Mouse (Mus musculus): ENCODE data around the gene Oard1. TPM values are rescaled to one million over a fixed set of nuclear protein-coding genes. Genes with fewer than 3 reads are reported as not detected.

Oard1 gene
- polyA plus RNA-seq, 1 experiment from 2014 or later, result 33.2 TPM

GRCm38 (mm10) chr17:48376102-48376501 is 33.7 kb upstream of the Oard1 start:
- no peak overlapping the region for H3K4me2 ChIP-seq (ENCODE audit: low read length)
- WGBS, result 100% methylated on average over 1 of the region's 1 CpGs
- no peak for ATAC-seq

GRCm38 (mm10) chr17:48379050-48379449 is 30.8 kb upstream of the Oard1 start:
- no peak overlapping the region for H3K4me3 ChIP-seq (ENCODE audit: low read length)
- no peak overlapping the region for H3K27ac ChIP-seq (ENCODE audit: low read depth, low read length)
- H3K4me1 ChIP-seq (ENCODE audit: control insufficient read depth, insufficient read depth, low read depth, low read length), result no peaks in the 10 kb centered on the region
- H3K4me2 ChIP-seq (ENCODE audit: low read length), result no peak overlapping the region
- H3K27me3 ChIP-seq (replicated peaks; ENCODE audit: control insufficient read depth, insufficient read depth, low read length), result no peaks in the 10 kb centered on the region
- H3K9me3 ChIP-seq (ENCODE audit: control insufficient read depth, low read length), result no peaks in the 10 kb centered on the region
- H3K9ac ChIP-seq (ENCODE audit: low read depth, low read length), result no peak overlapping the region
- H3K36me3 ChIP-seq (ENCODE audit: control insufficient read depth, insufficient read depth, low read length), result no peaks in the 10 kb centered on the region
- ATAC-seq, result no peak

More at GRCm38 (mm10) chr17:48376102-48376501, 33.7 kb upstream of the Oard1 start:
- no peaks in the 10 kb centered on the region for H3K9me3 ChIP-seq (ENCODE audit: control insufficient read depth, low read length)
- H3K4me1 ChIP-seq (ENCODE audit: control insufficient read depth, insufficient read depth, low read depth, low read length), result no peaks in the 10 kb centered on the region
- H3K27me3 ChIP-seq (replicated peaks; ENCODE audit: control insufficient read depth, insufficient read depth, low read length), result no peaks in the 10 kb centered on the region
- H3K36me3 ChIP-seq (ENCODE audit: control insufficient read depth, insufficient read depth, low read length), result no peaks in the 10 kb centered on the region
- H3K4me3 ChIP-seq (ENCODE audit: low read length), result no peak overlapping the region
- no peak overlapping the region for H3K9ac ChIP-seq (ENCODE audit: low read depth, low read length)
- H3K27ac ChIP-seq (ENCODE audit: low read depth, low read length), result no peak overlapping the region

- H3K4me1 ChIP-seq (ENCODE audit: control insufficient read depth, insufficient read depth, low read depth, low read length), result no peaks in the 10 kb centered on the region
- 82% methylated on average over 2 of the region's 2 CpGs for WGBS
- no peak overlapping the region for H3K27ac ChIP-seq (ENCODE audit: low read depth, low read length)
- peaks cover 33% of the 10 kb centered on the region for H3K36me3 ChIP-seq (ENCODE audit: control insufficient read depth, insufficient read depth, low read length)
- no peak overlapping the region for H3K4me2 ChIP-seq (ENCODE audit: low read length)
- H3K9me3 ChIP-seq (ENCODE audit: control insufficient read depth, low read length), result no peaks in the 10 kb centered on the region
- no peaks in the 10 kb centered on the region for H3K27me3 ChIP-seq (replicated peaks; ENCODE audit: control insufficient read depth, insufficient read depth, low read length)
- no peak for ATAC-seq
- H3K9ac ChIP-seq (ENCODE audit: low read depth, low read length), result no peak overlapping the region
- no peak overlapping the region for H3K4me3 ChIP-seq (ENCODE audit: low read length)
Observed at GRCm38 (mm10) chr17:48385786-48386461, 23.9 kb upstream of the Oard1 start.

GRCm38 (mm10) chr17:48388666-48389065 is 21.1 kb upstream of the Oard1 start:
- WGBS, result 93% methylated on average over 2 of the region's 2 CpGs
- ATAC-seq, result no peak
- H3K4me1 ChIP-seq (ENCODE audit: control insufficient read depth, insufficient read depth, low read depth, low read length), result no peaks in the 10 kb centered on the region
- H3K36me3 ChIP-seq (ENCODE audit: control insufficient read depth, insufficient read depth, low read length), result peaks cover 57% of the 10 kb centered on the region
- no peak overlapping the region for H3K27ac ChIP-seq (ENCODE audit: low read depth, low read length)
- H3K27me3 ChIP-seq (replicated peaks; ENCODE audit: control insufficient read depth, insufficient read depth, low read length), result no peaks in the 10 kb centered on the region
- H3K9me3 ChIP-seq (ENCODE audit: control insufficient read depth, low read length), result no peaks in the 10 kb centered on the region
- H3K4me2 ChIP-seq (ENCODE audit: low read length), result no peak overlapping the region
- no peak overlapping the region for H3K9ac ChIP-seq (ENCODE audit: low read depth, low read length)
- H3K4me3 ChIP-seq (ENCODE audit: low read length), result no peak overlapping the region

DNA sequence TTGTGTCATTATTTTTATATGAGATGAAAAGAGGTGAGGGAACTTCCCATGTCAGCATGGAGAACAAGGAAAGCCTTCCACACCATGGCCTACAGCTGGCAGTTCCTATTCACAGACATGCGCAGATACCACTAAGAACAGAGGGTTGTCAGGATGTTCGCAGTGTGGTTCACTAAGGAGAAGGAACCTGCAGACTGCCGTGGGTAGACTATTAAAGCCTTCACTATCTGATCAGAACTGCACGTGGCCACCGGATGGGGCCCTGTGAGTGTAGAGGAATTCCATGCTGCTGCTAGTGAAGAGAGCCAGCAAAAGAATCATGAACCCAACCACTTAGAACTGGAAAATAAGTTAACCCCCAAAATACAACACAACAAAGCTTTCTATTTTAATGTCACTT is 20.4 kb upstream of the Oard1 start:
- no peaks in the 10 kb centered on the region for H3K27me3 ChIP-seq (replicated peaks; ENCODE audit: control insufficient read depth, insufficient read depth, low read length)
- no peak overlapping the region for H3K27ac ChIP-seq (ENCODE audit: low read depth, low read length)
- ATAC-seq, result no peak
- peaks cover 57% of the 10 kb centered on the region for H3K36me3 ChIP-seq (ENCODE audit: control insufficient read depth, insufficient read depth, low read length)
- H3K4me3 ChIP-seq (ENCODE audit: low read length), result no peak overlapping the region
- H3K4me1 ChIP-seq (ENCODE audit: control insufficient read depth, insufficient read depth, low read depth, low read length), result no peaks in the 10 kb centered on the region
- 95% methylated on average over 5 of the region's 5 CpGs for WGBS
- H3K9me3 ChIP-seq (ENCODE audit: control insufficient read depth, low read length), result no peaks in the 10 kb centered on the region
- no peak overlapping the region for H3K4me2 ChIP-seq (ENCODE audit: low read length)
- no peak overlapping the region for H3K9ac ChIP-seq (ENCODE audit: low read depth, low read length)

- Histone ChIP-seq H3K27me3 (replicated peaks; ENCODE audit: control insufficient read depth, insufficient read depth, low read length) (no peaks in the 10 kb centered on the region), H3K4me2 (ENCODE audit: low read length) (no peak overlapping the region), H3K4me1 (ENCODE audit: control insufficient read depth, insufficient read depth, low read depth, low read length) (no peaks in the 10 kb centered on the region), H3K9ac (ENCODE audit: low read depth, low read length) (no peak overlapping the region), H3K9me3 (ENCODE audit: control insufficient read depth, low read length) (no peaks in the 10 kb centered on the region), H3K27ac (ENCODE audit: low read depth, low read length) (no peak overlapping the region), H3K4me3 (ENCODE audit: low read length) (no peak overlapping the region), H3K36me3 (ENCODE audit: control insufficient read depth, insufficient read depth, low read length) (peaks cover 62% of the 10 kb centered on the region)
- ATAC-seq, result no peak
- WGBS, result 90% methylated on average over 5 of the region's 5 CpGs
Observed at GRCm38 (mm10) chr17:48391446-48391845, 18.4 kb upstream of the Oard1 start.

DNA sequence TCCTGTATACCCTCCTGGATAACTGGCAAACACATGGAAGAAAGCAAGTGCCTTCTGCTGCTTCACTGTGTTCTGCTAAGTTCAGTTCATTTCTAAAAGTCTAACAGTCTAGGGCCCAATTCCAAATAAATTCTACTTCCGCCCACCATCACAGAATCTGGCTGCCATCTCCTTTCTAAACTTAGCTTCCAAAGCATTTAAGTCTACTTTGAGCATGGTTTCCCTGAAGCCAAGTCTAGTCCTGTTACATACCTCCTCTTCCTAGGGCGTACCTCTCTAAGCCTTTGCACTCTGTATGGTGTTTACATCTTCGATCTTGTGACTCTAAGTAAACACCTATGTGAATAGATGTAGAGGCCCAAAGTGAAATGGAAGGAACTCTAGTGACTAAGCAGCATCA is 17.2 kb upstream of the Oard1 start:
- Histone ChIP-seq H3K4me2 (ENCODE audit: low read length) (no peak overlapping the region), H3K9me3 (ENCODE audit: control insufficient read depth, low read length) (no peaks in the 10 kb centered on the region), H3K27me3 (replicated peaks; ENCODE audit: control insufficient read depth, insufficient read depth, low read length) (no peaks in the 10 kb centered on the region), H3K4me1 (ENCODE audit: control insufficient read depth, insufficient read depth, low read depth, low read length) (no peaks in the 10 kb centered on the region), H3K9ac (ENCODE audit: low read depth, low read length) (no peak overlapping the region), H3K36me3 (ENCODE audit: control insufficient read depth, insufficient read depth, low read length) (peaks cover 57% of the 10 kb centered on the region), H3K4me3 (ENCODE audit: low read length) (no peak overlapping the region), H3K27ac (ENCODE audit: low read depth, low read length) (no peak overlapping the region)
- ATAC-seq, result no peak
- 100% methylated on average over 3 of the region's 3 CpGs for WGBS

DNA sequence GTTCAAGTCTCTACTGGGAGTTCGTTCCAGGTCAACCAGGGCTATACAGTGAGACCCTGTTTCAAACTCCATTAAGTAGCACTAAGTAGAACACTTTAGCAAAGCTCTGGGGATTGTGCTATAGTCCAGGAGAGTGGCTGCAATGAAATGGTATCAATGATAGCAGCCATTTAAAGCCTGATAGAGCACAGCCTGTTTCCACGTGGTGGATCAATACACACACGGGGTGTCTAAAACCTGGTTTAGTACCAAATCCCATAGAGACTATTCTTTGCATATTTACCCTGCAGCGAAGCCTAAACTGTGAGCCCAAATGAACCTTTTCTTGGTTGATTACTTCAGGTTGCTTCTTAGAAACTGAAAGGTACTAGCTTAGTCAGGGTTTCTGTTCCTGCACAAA is 8.1 kb upstream of the Oard1 start:
- no peak overlapping the region for H3K4me3 ChIP-seq (ENCODE audit: low read length)
- no peak overlapping the region for H3K4me2 ChIP-seq (ENCODE audit: low read length)
- no peak overlapping the region for H3K9ac ChIP-seq (ENCODE audit: low read depth, low read length)
- WGBS, result 89% methylated on average over 4 of the region's 4 CpGs
- H3K9me3 ChIP-seq (ENCODE audit: control insufficient read depth, low read length), result no peaks in the 10 kb centered on the region
- H3K36me3 ChIP-seq (ENCODE audit: control insufficient read depth, insufficient read depth, low read length), result peaks cover 13% of the 10 kb centered on the region
- H3K27ac ChIP-seq (ENCODE audit: low read depth, low read length), result no peak overlapping the region
- no peaks in the 10 kb centered on the region for H3K27me3 ChIP-seq (replicated peaks; ENCODE audit: control insufficient read depth, insufficient read depth, low read length)
- no peak for ATAC-seq
- H3K4me1 ChIP-seq (ENCODE audit: control insufficient read depth, insufficient read depth, low read depth, low read length), result no peaks in the 10 kb centered on the region

- Histone ChIP-seq H3K36me3 (ENCODE audit: control insufficient read depth, insufficient read depth, low read length) (peaks cover 13% of the 10 kb centered on the region), H3K9ac (ENCODE audit: low read depth, low read length) (no peak overlapping the region), H3K4me1 (ENCODE audit: control insufficient read depth, insufficient read depth, low read depth, low read length) (peaks cover 3% of the 10 kb centered on the region), H3K4me3 (ENCODE audit: low read length) (no peak overlapping the region), H3K9me3 (ENCODE audit: control insufficient read depth, low read length) (no peaks in the 10 kb centered on the region), H3K27ac (ENCODE audit: low read depth, low read length) (no peak overlapping the region), H3K4me2 (ENCODE audit: low read length) (no peak overlapping the region), H3K27me3 (replicated peaks; ENCODE audit: control insufficient read depth, insufficient read depth, low read length) (no peaks in the 10 kb centered on the region)
- 87% methylated on average over 3 of the region's 3 CpGs for WGBS
- no peak for ATAC-seq
Observed at GRCm38 (mm10) chr17:48402751-48403150, 7.1 kb upstream of the Oard1 start.

GRCm38 (mm10) chr17:48403848-48404247 is 6.0 kb upstream of the Oard1 start:
- Histone ChIP-seq H3K9ac (ENCODE audit: low read depth, low read length) (no peak overlapping the region), H3K4me2 (ENCODE audit: low read length) (no peak overlapping the region), H3K4me3 (ENCODE audit: low read length) (no peak overlapping the region), H3K27me3 (replicated peaks; ENCODE audit: control insufficient read depth, insufficient read depth, low read length) (no peaks in the 10 kb centered on the region), H3K27ac (ENCODE audit: low read depth, low read length) (no peak overlapping the region), H3K36me3 (ENCODE audit: control insufficient read depth, insufficient read depth, low read length) (peaks cover 9% of the 10 kb centered on the region), H3K4me1 (ENCODE audit: control insufficient read depth, insufficient read depth, low read depth, low read length) (peaks cover 10% of the 10 kb centered on the region), H3K9me3 (ENCODE audit: control insufficient read depth, low read length) (no peaks in the 10 kb centered on the region)
- WGBS, result 93% methylated on average over 2 of the region's 2 CpGs
- no peak for ATAC-seq

All from hindbrain, embryonic 16.5 days (tissue).